Mouse (Mus musculus): ENCODE measurements around the gene Acyp1. TPM values are rescaled to one million over a fixed set of nuclear protein-coding genes. Genes with fewer than 3 reads are reported as not detected.
A peak's percentile ranks its signal among the peaks of the same experiment; 100 is the strongest.

Acyp1 gene
- polyA plus RNA-seq, 1 experiment from 2014 or later: 37.6 TPM

GRCm38 (mm10) chr12:85276273-85276672 is 12.0 kb downstream of the Acyp1 start:
- no peaks in the 10 kb centered on the region for H3K27me3 ChIP-seq (ENCODE audit: insufficient read depth, low read length)
- H3K4me3 ChIP-seq (ENCODE audit: low read depth, low read length): no peak overlapping the region
- 68% methylated on average over 5 of the region's 5 CpGs for WGBS
- 0 out of 2 replicates have a peak, but pooled peaks cover 2% of the 10 kb centered on the region for H3K36me3 ChIP-seq (ENCODE audit: insufficient read depth)
- DNase-seq (no peak), ATAC-seq (ENCODE audit: insufficient read depth) (no peak)
- no peak overlapping the region for H3K4me2 ChIP-seq
- no peak for TF ChIP-seq CTCF (IDR thresholded peaks at IDR 0.05; ENCODE audit: low read depth)
- H3K27ac ChIP-seq (ENCODE audit: low read depth): no peak overlapping the region
- no peak overlapping the region for H3K9ac ChIP-seq
- H3K9me3 ChIP-seq (ENCODE audit: low read depth, low read length): no peaks in the 10 kb centered on the region
- H3K4me1 ChIP-seq (ENCODE audit: insufficient read depth): peaks cover 8% of the 10 kb centered on the region; the same call in 1 of the 2 replicates

GRCm38 (mm10) chr12:85273508-85273907 is 14.7 kb downstream of the Acyp1 start:
- peaks cover 7% of the 10 kb centered on the region; the same call in 1 of the 2 replicates for H3K4me1 ChIP-seq (ENCODE audit: insufficient read depth)
- H3K9me3 ChIP-seq (ENCODE audit: low read depth, low read length): no peaks in the 10 kb centered on the region
- TF ChIP-seq CTCF (IDR thresholded peaks at IDR 0.05; ENCODE audit: low read depth): no peak
- H3K9ac ChIP-seq: no peak overlapping the region; the same call in 1 of the 2 replicates
- 39% methylated on average over 10 of the region's 10 CpGs for WGBS
- no peak overlapping the region for H3K4me2 ChIP-seq
- DNase-seq (peak; percentile 62), ATAC-seq (ENCODE audit: insufficient read depth) (peak; percentile 62)
- no peak overlapping the region for H3K4me3 ChIP-seq (ENCODE audit: low read depth, low read length)
- no peaks in the 10 kb centered on the region for H3K27me3 ChIP-seq (ENCODE audit: insufficient read depth, low read length)
- H3K27ac ChIP-seq (ENCODE audit: low read depth): peak overlapping the region; percentile 48; the same call in 1 of the 2 replicates
- H3K36me3 ChIP-seq (ENCODE audit: insufficient read depth): 0 out of 2 replicates have a peak, but pooled peaks cover 2% of the 10 kb centered on the region

DNA sequence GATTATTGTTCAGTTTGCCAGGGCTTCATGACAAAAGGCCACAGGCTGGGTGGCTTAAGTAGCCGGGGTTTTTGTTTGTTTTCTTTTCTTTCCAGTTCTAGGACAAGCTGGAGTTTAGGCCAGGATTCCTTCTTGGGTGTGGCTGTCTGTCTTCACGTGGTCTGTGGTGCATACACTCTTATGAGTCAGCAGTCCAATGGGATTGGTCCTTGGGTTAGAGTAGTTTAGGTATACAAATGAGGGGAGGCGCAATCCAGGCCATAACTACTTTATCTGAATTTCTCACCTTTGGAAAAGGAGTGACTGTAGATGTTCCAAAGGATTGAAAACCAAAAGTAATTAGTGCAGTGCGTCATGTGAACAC is 16.4 kb downstream of the Acyp1 start:
- 50% methylated on average over 4 of the region's 4 CpGs for WGBS
- H3K27ac ChIP-seq (ENCODE audit: low read depth): no peak overlapping the region
- H3K4me1 ChIP-seq (ENCODE audit: insufficient read depth): peaks cover 7% of the 10 kb centered on the region; the same call in 1 of the 2 replicates
- no peaks in the 10 kb centered on the region for H3K27me3 ChIP-seq (ENCODE audit: insufficient read depth, low read length)
- H3K9me3 ChIP-seq (ENCODE audit: low read depth, low read length): no peaks in the 10 kb centered on the region
- no peak overlapping the region for H3K9ac ChIP-seq
- no peak for DNase-seq
- no peak for ATAC-seq (ENCODE audit: insufficient read depth)
- no peak overlapping the region for H3K4me3 ChIP-seq (ENCODE audit: low read depth, low read length)
- TF ChIP-seq CTCF (IDR thresholded peaks at IDR 0.05; ENCODE audit: low read depth): no peak
- 0 out of 2 replicates have a peak, but pooled peaks cover 2% of the 10 kb centered on the region for H3K36me3 ChIP-seq (ENCODE audit: insufficient read depth)
- H3K4me2 ChIP-seq: no peak overlapping the region

DNA sequence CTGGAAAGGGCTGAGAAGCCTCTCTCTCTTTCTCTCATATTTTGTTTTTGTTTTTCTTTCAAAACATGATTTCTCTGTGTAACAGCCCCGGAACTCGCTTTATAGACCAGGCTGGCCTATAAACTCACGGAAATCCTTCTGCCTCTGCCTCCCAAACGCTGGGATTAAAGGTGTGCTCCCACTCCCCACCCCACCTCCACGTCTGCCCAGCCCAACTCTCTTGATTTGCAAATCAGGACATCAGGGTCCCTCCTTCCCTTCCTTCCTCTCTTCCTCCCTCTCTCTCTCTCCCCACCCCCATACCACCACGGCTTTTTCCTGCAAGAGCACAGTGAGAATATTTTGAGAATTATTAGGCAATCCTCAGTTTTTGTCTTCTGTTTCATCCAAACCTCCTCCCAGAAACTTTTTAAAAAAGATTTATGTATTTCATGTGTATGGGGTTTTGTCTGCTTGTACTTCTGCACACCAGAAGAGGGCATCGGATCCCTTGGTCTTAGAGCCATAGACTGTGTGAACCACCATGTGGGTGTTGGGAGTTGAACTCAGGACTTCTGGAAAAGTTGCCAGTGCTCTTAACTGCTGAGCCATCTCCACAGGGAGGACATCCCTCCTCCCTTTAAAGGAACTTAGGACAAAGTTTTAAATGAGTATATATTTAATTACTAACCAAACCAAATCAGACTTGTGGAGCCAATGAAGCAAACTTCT is 17.0 kb downstream of the Acyp1 start:
- Histone ChIP-seq H3K9ac (no peak overlapping the region), H3K4me2 (no peak overlapping the region), H3K27ac (ENCODE audit: low read depth) (no peak overlapping the region), H3K36me3 (ENCODE audit: insufficient read depth) (no peaks in the 10 kb centered on the region), H3K4me1 (ENCODE audit: insufficient read depth) (peaks cover 7% of the 10 kb centered on the region; the same call in 1 of the 2 replicates), H3K4me3 (ENCODE audit: low read depth, low read length) (no peak overlapping the region), H3K9me3 (ENCODE audit: low read depth, low read length) (no peaks in the 10 kb centered on the region), H3K27me3 (ENCODE audit: insufficient read depth, low read length) (no peaks in the 10 kb centered on the region)
- no peak for DNase-seq
- ATAC-seq (ENCODE audit: insufficient read depth): no peak
- 70% methylated on average over 7 of the region's 7 CpGs for WGBS
- peak; percentile 8; the same call in 1 of the 2 replicates for TF ChIP-seq CTCF (IDR thresholded peaks at IDR 0.05; ENCODE audit: low read depth)

GRCm38 (mm10) chr12:85270319-85270718 is 17.9 kb downstream of the Acyp1 start, which contains the start of gene Mlh3:
TSS of gene Mlh3 (minus strand) at chr12:85270599.
- H3K27me3 ChIP-seq (ENCODE audit: insufficient read depth, low read length): no peaks in the 10 kb centered on the region
- peak; percentile 57 for TF ChIP-seq CTCF (IDR thresholded peaks at IDR 0.05; ENCODE audit: low read depth)
- DNase-seq (peak; percentile 90), ATAC-seq (ENCODE audit: insufficient read depth) (peak; percentile 91)
- H3K9me3 ChIP-seq (ENCODE audit: low read depth, low read length): no peaks in the 10 kb centered on the region
- H3K4me1 ChIP-seq (ENCODE audit: insufficient read depth): peaks cover 10% of the 10 kb centered on the region; the same call in 1 of the 2 replicates
- peak within 1 kb of the TSS; percentile 65 for H3K4me2 ChIP-seq
- WGBS: 2% methylated on average over 35 of the region's 35 CpGs
- peak within 1 kb of the TSS; percentile 51 for H3K4me3 ChIP-seq (ENCODE audit: low read depth, low read length)
- peak within 1 kb of the TSS; percentile 64 for H3K9ac ChIP-seq
- H3K36me3 ChIP-seq (ENCODE audit: insufficient read depth): no peaks in the 10 kb centered on the region
- H3K27ac ChIP-seq (ENCODE audit: low read depth): peak within 1 kb of the TSS; percentile 71

GRCm38 (mm10) chr12:85269821-85270220 is 18.4 kb downstream of the Acyp1 start:
- Histone ChIP-seq H3K4me3 (ENCODE audit: low read depth, low read length) (peak overlapping the region; percentile 51), H3K27ac (ENCODE audit: low read depth) (peak overlapping the region; percentile 71), H3K27me3 (ENCODE audit: insufficient read depth, low read length) (no peaks in the 10 kb centered on the region), H3K4me2 (peak overlapping the region; percentile 65), H3K4me1 (ENCODE audit: insufficient read depth) (peaks cover 10% of the 10 kb centered on the region; the same call in 1 of the 2 replicates), H3K9ac (peak overlapping the region; percentile 64), H3K36me3 (ENCODE audit: insufficient read depth) (no peaks in the 10 kb centered on the region), H3K9me3 (ENCODE audit: low read depth, low read length) (no peaks in the 10 kb centered on the region)
- TF ChIP-seq CTCF (IDR thresholded peaks at IDR 0.05; ENCODE audit: low read depth): no peak
- DNase-seq: no peak
- ATAC-seq (ENCODE audit: insufficient read depth): no peak
- 41% methylated on average over 3 of the region's 3 CpGs for WGBS

- Histone ChIP-seq H3K9me3 (ENCODE audit: low read depth, low read length) (no peaks in the 10 kb centered on the region), H3K9ac (no peak overlapping the region), H3K27me3 (ENCODE audit: insufficient read depth, low read length) (no peaks in the 10 kb centered on the region), H3K4me1 (ENCODE audit: insufficient read depth) (0 out of 2 replicates have a peak, but pooled peaks cover 7% of the 10 kb centered on the region), H3K36me3 (ENCODE audit: insufficient read depth) (no peaks in the 10 kb centered on the region), H3K4me2 (no peak overlapping the region), H3K4me3 (ENCODE audit: low read depth, low read length) (no peak overlapping the region), H3K27ac (ENCODE audit: low read depth) (no peak overlapping the region)
- no peak for TF ChIP-seq CTCF (IDR thresholded peaks at IDR 0.05; ENCODE audit: low read depth)
- no peak for DNase-seq
- ATAC-seq (ENCODE audit: insufficient read depth): no peak
- WGBS: 75% methylated on average over 3 of the region's 3 CpGs
Observed at GRCm38 (mm10) chr12:85266248-85266647, 22.0 kb downstream of the Acyp1 start.

Measured in lung, embryonic 14.5 days (tissue).